Mouse (Mus musculus): ENCODE measurements at regions not wholly inside any gene's neighbourhood (a gene's known extent, or its start where the extent isn't known, plus 50 kb on each side); places are given as distances from the start of the nearest gene placed in this dataset.

- intact Hi-C loops (cut with DNase I): no loop called here
- DNase-seq (ENCODE audit: low spot score in 2 of 2): no peak
These were observed 56.3 kb upstream of the Tbx3 start for GRCm38 (mm10) chr5:119613981-119614770.

- no peak for DNase-seq (ENCODE audit: low spot score in 2 of 2)
- intact Hi-C loops (cut with DNase I): no loop called here
These were observed 54.8 kb upstream of the Tbx3 start for GRCm38 (mm10) chr5:119615681-119616080.

GRCm38 (mm10) chr5:119617856-119618255 lies 52.6 kb upstream of the Tbx3 start:
- intact Hi-C loops (cut with DNase I): no loop called here

GRCm38 (mm10) chr5:119619906-119620305 lies 50.6 kb upstream of the Tbx3 start:
- no peak for DNase-seq (ENCODE audit: low spot score in 2 of 2)

More at GRCm38 (mm10) chr5:119617856-119618255, 52.6 kb upstream of the Tbx3 start:
- peak in 1 of 2 experiments; percentile 4 for DNase-seq (ENCODE audit: low spot score in 2 of 2)

More at GRCm38 (mm10) chr5:119619906-119620305, 50.6 kb upstream of the Tbx3 start:
- intact Hi-C loops (cut with DNase I): no loop called here

Measured in left cerebral cortex, postnatal 25 days (tissue).